Mouse (Mus musculus) brain, embryonic 18.5 days (tissue): Measurements from ENCODE around the gene Wdr46.
"Not testable (repeated sequence)": the region's sequence is repeated elsewhere in the genome, so short reads cannot be mapped to it uniquely, and the experiment has no call there.

Experiments used
- DNase-seq: peaks from one replicate; pipeline ENCODE4 v3.0.0-alpha.2; 2012; ENCODE audit warnings: low read depth, low spot score

Wdr46 gene

GRCm38 (mm10) chr17:33940206-33940805, at the start of gene Wdr46, which contains the start of gene Pfdn6:
TSS of gene Wdr46 (plus strand) at chr17:33940660.
TSS of gene Pfdn6 (minus strand) at chr17:33940343.
- peak; percentile 90 for DNase-seq

GRCm38 (mm10) chr17:33891357-33891756, 49.1 kb upstream of the Wdr46 start:
- DNase-seq, result no peak

- DNase-seq, result not testable (repeated sequence)
Measured at GRCm38 (mm10) chr17:33891892-33892291, 48.6 kb upstream of the Wdr46 start.

GRCm38 (mm10) chr17:33892429-33892828, 48.0 kb upstream of the Wdr46 start:
- DNase-seq, result no peak

- DNase-seq, result not testable (repeated sequence)
Measured at GRCm38 (mm10) chr17:33893011-33893410, 47.4 kb upstream of the Wdr46 start.

GRCm38 (mm10) chr17:33897114-33897794, 43.2 kb upstream of the Wdr46 start:
- no peak for DNase-seq

GRCm38 (mm10) chr17:33898193-33898592, 42.3 kb upstream of the Wdr46 start:
- DNase-seq, result not testable (repeated sequence)

- no peak for DNase-seq
Measured at GRCm38 (mm10) chr17:33899642-33900041, 40.8 kb upstream of the Wdr46 start.

- DNase-seq, result no peak
Measured at GRCm38 (mm10) chr17:33900281-33900988, 40.0 kb upstream of the Wdr46 start.

GRCm38 (mm10) chr17:33900989-33901314, 39.5 kb upstream of the Wdr46 start:
- DNase-seq, result no peak

- no peak for DNase-seq
Measured at GRCm38 (mm10) chr17:33901653-33902052, 38.8 kb upstream of the Wdr46 start.

GRCm38 (mm10) chr17:33902079-33902478, 38.4 kb upstream of the Wdr46 start:
- DNase-seq, result no peak

GRCm38 (mm10) chr17:33902491-33902890, 38.0 kb upstream of the Wdr46 start:
- DNase-seq, result no peak

- DNase-seq, result not testable (repeated sequence)
Measured at GRCm38 (mm10) chr17:33903911-33904651, 36.4 kb upstream of the Wdr46 start.

GRCm38 (mm10) chr17:33904835-33905234, 35.6 kb upstream of the Wdr46 start, which contains the start of gene Platr17:
TSS of gene Platr17 (plus strand) at chr17:33905135.
- not testable (repeated sequence) for DNase-seq

- no peak for DNase-seq
Measured at GRCm38 (mm10) chr17:33908331-33909076, 32.0 kb upstream of the Wdr46 start.

GRCm38 (mm10) chr17:33909077-33909868, 31.2 kb upstream of the Wdr46 start, which contains the start of gene Daxx:
TSS of gene Daxx (plus strand) at chr17:33909414.
- peak; percentile 97 for DNase-seq

GRCm38 (mm10) chr17:33909869-33910250, 30.6 kb upstream of the Wdr46 start:
- no peak for DNase-seq

GRCm38 (mm10) chr17:33910346-33911051, 30.0 kb upstream of the Wdr46 start:
- no peak for DNase-seq
